Mouse (Mus musculus) gastrocnemius, adult 2 months (tissue): ENCODE data around the gene Celf3. TPM values are rescaled to one million over a fixed set of nuclear protein-coding genes. Genes with fewer than 3 reads are reported as not detected.

Experiments used
- DNase-seq: peaks from one replicate; pipeline ENCODE4 v3.0.0; 2022
- H3K27ac ChIP-seq: fragments of 200-600 bp; 2 replicates; pipeline ENCODE4 v1.8.1; 2022; ENCODE audit warnings: mild to moderate bottlenecking
- H3K4me3 ChIP-seq: fragments of 200-600 bp; 2 replicates; pipeline ENCODE4 v1.8.1; 2022; ENCODE audit warnings: mild to moderate bottlenecking, moderate library complexity
- CTCF ChIP-seq: fragments of 200-600 bp; IDR thresholded peaks from 2 replicates; pipeline ENCODE4 v1.8.1; 2022; ENCODE audit warnings: antibody characterized with exemption, mild to moderate bottlenecking, moderate library complexity
- intact Hi-C: fragments of 180-260 bp; cut with DNase I; formaldehyde crosslinking; loops from one replicate; pipeline ENCODE4 v1.15.1; 2025
- long read RNA-seq, 2 experiments: library from polyadenylated mRNA; stranded (forward); transcript quantifications; one replicate each; pipeline ENCODE4 v2.0.0; 2021
- total RNA-seq, 2 experiments: library from RNA; stranded (reverse); gene quantifications; 2 replicates each; pipeline ENCODE4 v1.2.3; 2021

The Celf3 gene
- total RNA-seq = not detected
- long read RNA-seq, experiment 1 = 0 reads
- long read RNA-seq, experiment 2 = 0 reads

DNA sequence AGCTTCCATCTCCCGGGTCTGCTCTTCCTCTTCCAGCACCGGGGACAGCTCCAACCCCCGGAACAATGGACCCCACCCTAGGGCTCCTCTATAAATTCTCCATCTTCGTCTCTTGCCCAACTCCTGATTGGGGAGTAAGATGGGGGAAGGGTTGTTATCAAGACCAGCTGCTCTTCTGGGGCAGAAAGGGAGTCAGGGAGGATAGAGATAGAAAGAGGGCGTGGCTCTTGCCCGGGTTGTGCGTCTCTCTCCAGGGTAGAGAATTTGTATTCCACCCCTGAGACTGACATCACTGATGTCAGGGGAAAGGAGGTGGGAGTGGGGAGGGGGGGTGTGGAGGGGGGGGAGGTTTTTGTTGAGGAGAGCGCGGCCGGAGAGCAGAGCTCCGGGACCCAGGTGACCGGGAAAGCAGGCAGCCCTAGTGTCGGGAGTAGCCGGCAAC, at the start of gene Celf3:
Celf3 (plus strand) TSS at position 315 of the 442 bp plus-strand sequence.
- no peak for DNase-seq
- Histone ChIP-seq H3K27ac (no peak within 1 kb of the TSS), H3K4me3 (no peak within 1 kb of the TSS)
- no peak for TF ChIP-seq CTCF
- intact Hi-C loops = no loop called here

DNA sequence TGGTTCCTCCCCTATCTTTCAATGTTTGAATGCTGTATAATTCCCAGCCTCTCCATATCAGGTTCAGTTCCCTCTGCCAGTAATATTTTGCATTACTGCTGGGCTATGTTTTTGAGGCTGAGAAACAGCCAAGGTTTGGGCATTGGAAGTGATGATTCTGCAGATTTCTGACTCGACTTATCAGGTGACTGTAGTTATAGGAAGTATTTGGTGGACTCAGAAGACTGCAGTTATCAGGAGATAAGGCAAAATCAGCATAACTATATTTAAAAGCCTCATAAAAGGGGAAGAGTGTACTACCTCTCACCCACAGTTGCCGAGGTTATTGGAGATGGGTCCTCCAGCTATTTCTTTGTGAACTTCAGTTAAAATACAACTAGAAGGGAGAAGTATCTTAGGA, 47.1 kb upstream of the Celf3 start:
- TF ChIP-seq CTCF = no peak
- H3K27ac ChIP-seq = no peak overlapping the region
- intact Hi-C loops = no loop called here

DNA sequence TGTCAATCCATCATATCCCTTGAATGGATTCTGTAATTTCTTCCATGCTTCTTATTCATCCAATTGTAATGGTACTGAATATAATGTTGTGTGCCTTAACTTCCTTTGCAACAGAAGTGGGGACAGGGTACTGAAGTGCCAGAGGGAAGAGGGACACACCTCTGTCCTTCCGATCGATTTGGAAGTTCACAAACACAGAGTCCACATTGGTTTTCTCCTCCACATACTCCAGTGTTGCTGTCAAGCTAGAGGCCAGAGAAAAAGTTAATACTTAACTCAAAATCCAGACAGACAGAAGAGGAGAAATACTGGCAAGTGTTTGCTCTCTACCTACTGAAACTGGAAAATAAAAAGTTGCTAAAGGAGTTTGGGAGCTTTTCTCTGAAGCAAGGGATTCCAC, 43.8 kb upstream of the Celf3 start:
- TF ChIP-seq CTCF = no peak

More for the DNA sequence above, 47.1 kb upstream of the Celf3 start:
- no peak for DNase-seq
- H3K4me3 ChIP-seq = no peak overlapping the region

DNA sequence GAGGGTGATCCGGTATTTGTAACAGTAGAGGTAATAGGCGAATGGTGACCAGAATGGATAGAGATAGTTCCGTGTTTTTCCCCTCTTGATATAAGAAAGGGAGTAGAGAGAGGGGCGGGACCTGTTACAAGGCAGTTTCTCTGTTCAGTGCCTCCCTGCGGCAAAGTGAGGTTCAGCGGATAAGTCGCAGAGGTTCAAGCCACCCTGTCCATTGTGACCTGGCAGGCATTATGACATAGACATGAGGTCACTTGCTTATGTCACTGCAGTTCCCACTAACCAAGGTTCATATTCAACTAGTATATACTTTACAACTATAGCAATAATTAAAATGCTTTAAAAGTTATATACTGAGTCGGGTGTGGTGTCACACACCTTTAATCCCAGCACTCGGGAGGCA, 41.7 kb upstream of the Celf3 start:
- no peak overlapping the region for H3K27ac ChIP-seq
- DNase-seq = no peak
- H3K4me3 ChIP-seq = no peak overlapping the region
- TF ChIP-seq CTCF = no peak
- intact Hi-C loops = no loop called here

More for the DNA sequence above, 43.8 kb upstream of the Celf3 start:
- Histone ChIP-seq H3K4me3 (no peak overlapping the region), H3K27ac (no peak overlapping the region)
- DNase-seq = no peak
- intact Hi-C loops = no loop called here

DNA sequence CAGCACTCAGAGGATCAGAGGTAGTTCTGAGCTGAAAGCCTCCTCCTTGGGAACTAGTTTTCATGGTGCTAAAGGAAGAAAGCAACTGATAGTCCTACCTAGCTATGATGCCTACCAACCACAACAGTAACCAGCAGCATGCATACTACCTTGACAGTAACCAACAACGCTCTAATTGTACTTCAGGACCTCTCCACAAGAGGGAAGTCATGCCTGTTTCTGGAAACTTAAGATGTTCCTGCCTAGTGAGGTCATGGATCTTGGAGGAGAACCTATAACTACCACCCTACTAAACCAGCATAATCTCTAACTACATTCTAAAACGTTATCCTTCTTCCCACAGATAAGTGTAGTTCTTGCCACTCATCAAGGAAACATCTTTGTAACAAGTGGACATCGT, 36.9 kb upstream of the Celf3 start:
- DNase-seq = no peak
- intact Hi-C loops = loop anchor here (5.0 kb wide), 1 partner anchor 69 kb away; the partner anchor contains the start of gene Rorc
- no peak overlapping the region for H3K4me3 ChIP-seq
- no peak overlapping the region for H3K27ac ChIP-seq
- peak; percentile 37; the same call in 1 of the 2 replicates for TF ChIP-seq CTCF

DNA sequence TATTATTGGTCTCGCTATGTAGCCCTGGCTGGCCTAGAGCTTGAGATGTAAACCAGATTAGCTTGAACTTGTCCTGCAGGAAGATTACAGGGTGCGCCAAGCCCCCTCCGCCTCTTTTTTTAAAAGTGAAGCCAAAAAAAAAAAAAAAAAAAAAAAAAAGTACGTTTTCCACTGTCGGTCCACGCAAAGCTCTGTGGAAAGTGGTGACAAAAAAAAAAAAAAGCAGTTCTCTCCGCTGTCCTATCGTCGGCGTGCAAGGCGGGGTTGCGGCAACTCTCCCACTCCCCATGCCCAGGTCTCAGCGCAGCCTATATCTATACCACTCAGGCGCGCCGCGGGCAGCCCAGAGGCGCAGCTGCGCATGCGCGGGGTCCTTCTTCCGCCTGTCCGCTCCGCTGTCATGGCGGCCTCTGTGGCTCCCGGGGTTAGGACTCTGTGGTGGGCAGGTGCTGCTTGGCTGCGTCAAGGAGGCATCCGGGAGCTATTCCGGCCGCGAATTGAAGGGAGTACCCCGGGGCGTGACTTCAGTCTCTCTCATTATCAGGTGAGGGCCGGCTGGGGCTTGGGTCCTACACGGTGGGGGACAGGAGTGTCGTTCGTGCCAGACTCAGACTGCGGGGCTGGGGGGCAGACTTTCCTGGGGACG, 35.0 kb upstream of the Celf3 start, which contains the start of gene Mrpl9:
Mrpl9 (plus strand) TSS at position 368 of the 646 bp plus-strand sequence.
- H3K27ac ChIP-seq = peak within 1 kb of the TSS; percentile 94
- DNase-seq = peak; percentile 97
- H3K4me3 ChIP-seq = peak within 1 kb of the TSS; percentile 98
- TF ChIP-seq CTCF = no peak
- intact Hi-C loops = loop anchor here (5.0 kb wide), 1 partner anchor 71 kb away; the partner anchor contains the start of gene Rorc

DNA sequence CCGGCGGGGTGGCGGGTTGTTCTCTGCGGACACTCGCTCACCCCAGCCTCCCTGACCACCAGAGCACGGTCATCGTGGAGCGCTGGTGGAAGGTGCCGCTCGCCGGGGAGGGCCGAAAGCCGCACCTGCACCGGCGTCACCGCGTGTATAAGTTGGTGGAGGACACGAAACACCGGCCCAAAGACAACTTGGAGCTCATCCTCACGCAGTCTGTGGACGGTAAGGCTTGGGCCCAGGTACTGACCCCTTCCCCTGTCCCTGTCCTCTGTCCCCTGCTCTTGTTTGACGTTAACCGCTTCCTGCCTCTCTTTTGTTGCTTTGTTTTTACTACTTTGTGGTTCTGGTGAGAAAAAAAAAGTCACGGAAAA, 34.5 kb upstream of the Celf3 start, which contains the start of gene Oaz3:
Oaz3 (minus strand) TSS at position 319 of the 368 bp plus-strand sequence.
- TF ChIP-seq CTCF = no peak
- no peak for DNase-seq
- Histone ChIP-seq H3K4me3 (peak within 1 kb of the TSS; percentile 98), H3K27ac (peak within 1 kb of the TSS; percentile 94)
- intact Hi-C loops = loop anchor here (5.0 kb wide), 1 partner anchor 71 kb away; the partner anchor contains the start of gene Rorc

DNA sequence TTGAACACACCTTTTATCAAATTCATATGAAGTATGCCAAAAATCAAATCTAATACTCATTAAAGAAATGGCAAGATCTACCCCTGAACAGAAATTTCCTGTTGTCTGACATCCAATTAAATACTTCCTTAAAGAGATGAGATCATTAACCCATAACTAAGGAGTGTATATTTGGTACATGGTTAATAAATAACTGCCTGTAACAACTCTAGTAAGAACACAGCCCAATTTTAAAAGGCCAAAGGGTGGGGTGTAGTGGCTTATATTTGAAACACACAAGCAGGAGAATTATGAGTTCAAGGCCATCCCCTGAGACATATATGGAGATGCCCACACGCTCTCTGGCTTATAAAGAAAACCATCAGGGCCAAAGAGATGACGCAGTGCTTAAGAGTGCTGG, 28.7 kb upstream of the Celf3 start:
- no peak for DNase-seq
- Histone ChIP-seq H3K4me3 (no peak overlapping the region), H3K27ac (no peak overlapping the region)
- intact Hi-C loops = no loop called here
- no peak for TF ChIP-seq CTCF

DNA sequence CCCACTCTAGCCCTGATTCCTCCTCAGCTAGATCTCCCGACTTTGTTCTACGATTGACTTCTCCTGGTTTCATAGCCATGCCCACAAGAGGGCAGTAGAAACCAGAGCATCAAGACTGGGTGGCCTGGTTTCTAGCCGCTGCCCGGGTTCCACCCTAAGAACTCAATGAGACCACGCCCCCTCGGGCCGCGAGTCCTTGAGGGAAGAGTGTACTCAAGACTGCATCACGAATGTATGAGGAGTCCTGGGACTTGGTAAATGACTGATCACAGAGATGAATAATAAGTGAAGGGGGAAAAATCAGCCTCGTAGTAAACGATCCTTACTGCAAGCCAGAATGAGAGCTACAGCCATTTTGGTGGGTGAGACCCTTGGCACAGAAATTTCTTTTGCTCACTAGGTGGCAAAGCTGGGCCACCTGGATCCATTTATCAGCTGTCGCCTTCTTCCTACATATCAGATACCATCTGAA, 21.5 kb upstream of the Celf3 start:
- intact Hi-C loops = loop anchor here (1.0 to 5.0 kb wide), 3 partner anchors 46 to 146 kb away; no protein-coding TSS in a partner anchor
- Histone ChIP-seq H3K4me3 (peak overlapping the region; percentile 43), H3K27ac (no peak overlapping the region)
- peak; percentile 85 for DNase-seq
- TF ChIP-seq CTCF = peak; percentile 91

DNA sequence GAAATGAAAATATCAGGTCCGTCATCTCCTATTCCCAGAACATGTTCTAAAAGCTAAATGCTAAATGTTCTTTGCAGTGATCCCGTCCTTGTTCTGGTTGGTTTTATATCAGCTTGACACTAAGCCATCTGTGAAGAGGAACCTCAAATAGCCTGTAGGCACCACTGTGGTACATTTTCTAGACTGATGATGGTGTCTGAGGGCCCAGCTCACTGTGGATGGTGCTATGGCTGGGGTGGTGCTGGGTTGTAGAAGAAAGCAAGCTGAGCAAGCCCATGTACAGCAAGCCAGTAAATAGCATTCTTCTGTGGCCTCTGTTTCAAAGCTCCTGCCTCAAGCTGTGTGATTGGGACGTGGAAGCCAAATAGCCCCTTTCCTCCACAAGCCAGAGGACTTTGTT, 21.0 kb upstream of the Celf3 start:
- H3K27ac ChIP-seq = no peak overlapping the region
- H3K4me3 ChIP-seq = no peak overlapping the region
- DNase-seq = no peak
- no peak for TF ChIP-seq CTCF
- intact Hi-C loops = loop anchor here (5.0 kb wide), 1 partner anchor 90 kb away; no protein-coding TSS in a partner anchor

DNA sequence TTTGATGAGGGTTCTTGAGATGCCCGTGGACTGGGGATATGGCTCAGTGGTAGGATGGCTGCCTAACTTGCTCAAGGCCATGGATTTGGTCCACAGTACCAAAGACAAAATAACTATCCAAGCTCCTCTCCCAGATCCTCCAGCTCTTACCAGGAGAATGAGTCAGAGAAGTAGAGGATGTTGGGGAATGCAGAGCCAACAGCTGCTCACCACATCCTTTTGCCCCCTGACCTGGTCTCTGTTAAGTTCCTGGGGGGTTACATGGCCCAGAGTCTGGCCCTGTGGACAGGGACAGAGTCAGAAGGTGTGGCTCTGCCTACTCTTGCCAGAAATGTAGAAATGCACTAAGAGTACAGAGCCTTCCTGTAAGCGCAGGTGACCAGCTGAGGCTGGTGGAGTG, 18.3 kb upstream of the Celf3 start:
- DNase-seq = no peak
- no peak overlapping the region for H3K4me3 ChIP-seq
- H3K27ac ChIP-seq = no peak overlapping the region
- intact Hi-C loops = loop anchor here (5.0 kb wide), 1 partner anchor 93 kb away; no protein-coding TSS in a partner anchor
- no peak for TF ChIP-seq CTCF

DNA sequence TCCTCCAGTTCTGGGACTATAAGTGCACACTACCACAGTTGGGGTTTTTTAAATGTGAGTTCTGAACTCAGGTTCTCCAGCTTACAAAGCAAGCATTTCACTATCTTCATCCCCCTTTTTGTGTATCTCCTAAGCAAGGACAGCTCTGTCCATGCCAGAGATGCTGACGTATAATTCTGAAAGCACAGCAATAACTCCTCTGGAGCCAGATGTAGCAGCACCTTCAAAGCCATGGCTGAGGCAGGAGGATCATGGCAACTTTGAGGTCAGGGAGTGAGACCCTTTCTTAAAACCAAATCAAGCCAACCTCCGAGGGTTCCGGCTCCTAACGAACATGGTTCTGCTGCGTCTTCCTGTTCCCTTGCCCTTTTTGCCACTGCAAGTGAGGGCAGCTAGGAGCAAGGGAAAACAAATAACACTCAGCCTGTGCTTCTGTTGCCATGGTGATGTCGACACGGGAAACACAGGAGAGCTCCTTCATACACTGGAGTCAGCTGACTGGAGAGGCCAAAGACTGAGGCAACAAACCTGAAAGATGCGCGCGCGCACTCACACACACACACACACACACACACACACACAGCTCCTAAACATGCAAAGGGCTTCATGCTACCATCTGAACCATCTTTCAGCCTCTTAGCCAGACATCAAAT, 14.0 kb upstream of the Celf3 start:
- TF ChIP-seq CTCF = no peak
- Histone ChIP-seq H3K27ac (no peak overlapping the region), H3K4me3 (no peak overlapping the region)
- no peak for DNase-seq
- intact Hi-C loops = no loop called here
